ENCODE assay signal across 15 mouse cellular contexts in genomic region chr2:71303221-71303620, GRCm38 (mm10).
DNase-seq lines count a peak whose midpoint lies in the region; ATAC-seq and TF ChIP-seq lines count a peak whose summit lies in the region.
"Had no signal": no experiment of that assay in that cellular context is flagged by ENCODE, and none has a peak within 500 bp of the region (broad histone marks: within the 10 kb centered on the region; RNA-seq: fewer than 3 reads in every experiment).

No protein-coding gene starts in this region.

- no peak for ATAC-seq in heart, embryonic 11.5 days (replicated peaks; ENCODE audit: insufficient number of reproducible peaks, low FRiP score, low TSS enrichment)
- peak; percentile 88 for ATAC-seq in lung, embryonic 14.5 days (ENCODE audit: insufficient read depth)
- peak; percentile 60; the same call in 1 of the 2 replicates for ATAC-seq in kidney, embryonic 15.5 days (replicated peaks; ENCODE audit: low FRiP score)
- ATAC-seq: activated CD4-positive, CD25-positive, alpha-beta regulatory T cell, adult 4 months; midbrain, embryonic 16.5 days had no signal

- no peak for DNase-seq in heart, embryonic 10.5 days (ENCODE audit: low spot score)
- peak; percentile 90 for DNase-seq in lung, embryonic 14.5 days
- no peak for DNase-seq in lung, postnatal 14 days
- DNase-seq in brain, embryonic 14.5 days (ENCODE audit: low read depth) = peak; percentile 91
- no peak for DNase-seq in liver
- no peak for DNase-seq in adrenal gland, postnatal 4 days (ENCODE audit: low spot score in 2 of 2)
- DNase-seq: gastrocnemius, postnatal 14 days; layer of hippocampus, adult 9-11 months; liver, embryonic 13.5 days; thymus, postnatal 4 days had no signal

- H3K27ac ChIP-seq in heart, embryonic 11.5 days (ENCODE audit: low read depth, low read length) = 0 out of 2 replicates have a peak overlapping the region, but pooled peaks have one; percentile 8
- H3K27ac ChIP-seq in heart, embryonic 10.5 days = no peak overlapping the region
- peak overlapping the region; percentile 31; the same call in 1 of the 2 replicates for H3K27ac ChIP-seq in lung, embryonic 14.5 days (ENCODE audit: low read depth)
- H3K27ac ChIP-seq in kidney, embryonic 15.5 days = peak overlapping the region; percentile 51; the same call in 1 of the 2 replicates
- H3K27ac ChIP-seq: embryonic facial prominence, embryonic 15.5 days; liver, embryonic 13.5 days had no signal

- no peaks in the 10 kb centered on the region for H3K27me3 ChIP-seq in heart, embryonic 11.5 days (ENCODE audit: control insufficient read depth, insufficient read depth, low read length)
- H3K27me3 ChIP-seq in heart, embryonic 10.5 days (ENCODE audit: insufficient read depth, poor library complexity, severe bottlenecking) = no peaks in the 10 kb centered on the region
- H3K27me3 ChIP-seq in lung, embryonic 14.5 days (ENCODE audit: insufficient read depth, low read length) = no peaks in the 10 kb centered on the region
- no peaks in the 10 kb centered on the region for H3K27me3 ChIP-seq in kidney, embryonic 15.5 days
- H3K27me3 ChIP-seq: embryonic facial prominence, embryonic 15.5 days; liver, embryonic 13.5 days had no signal

- TF ChIP-seq CTCF in lung, embryonic 14.5 days (IDR thresholded peaks at IDR 0.05; ENCODE audit: low read depth) = no peak
- no peak for TF ChIP-seq CTCF in brain, embryonic 14.5 days (IDR thresholded peaks at IDR 0.05; ENCODE audit: borderline replicate concordance, extremely low read depth, insufficient read depth, insufficient read length)

- H3K4me1 ChIP-seq in heart, embryonic 11.5 days (ENCODE audit: control insufficient read depth, insufficient read depth, low read length) = peaks cover 8% of the 10 kb centered on the region; the same call in 1 of the 2 replicates
- H3K4me1 ChIP-seq in heart, embryonic 10.5 days = peaks cover 10% of the 10 kb centered on the region; the same call in 1 of the 2 replicates
- peaks cover 5% of the 10 kb centered on the region; the same call in 1 of the 2 replicates for H3K4me1 ChIP-seq in lung, embryonic 14.5 days (ENCODE audit: insufficient read depth)
- peaks cover 19% of the 10 kb centered on the region for H3K4me1 ChIP-seq in kidney, embryonic 15.5 days
- H3K4me1 ChIP-seq: embryonic facial prominence, embryonic 15.5 days had no signal

- H3K4me2 ChIP-seq in heart, embryonic 11.5 days = no peak overlapping the region
- no peak overlapping the region for H3K4me2 ChIP-seq in lung, embryonic 14.5 days
- no peak overlapping the region for H3K4me2 ChIP-seq in kidney, embryonic 15.5 days
- H3K4me2 ChIP-seq: embryonic facial prominence, embryonic 15.5 days; liver, embryonic 13.5 days had no signal

- no peaks in the 10 kb centered on the region; the same call in 1 of the 2 replicates for H3K36me3 ChIP-seq in heart, embryonic 11.5 days (ENCODE audit: control insufficient read depth, insufficient read depth, low read length)
- H3K36me3 ChIP-seq in heart, embryonic 10.5 days = peaks cover 28% of the 10 kb centered on the region
- H3K36me3 ChIP-seq in lung, embryonic 14.5 days (ENCODE audit: insufficient read depth) = peaks cover 2% of the 10 kb centered on the region; the same call in 1 of the 2 replicates
- peaks cover 12% of the 10 kb centered on the region for H3K36me3 ChIP-seq in kidney, embryonic 15.5 days

- no peak overlapping the region for H3K9ac ChIP-seq in heart, embryonic 11.5 days (ENCODE audit: low read depth, low read length)
- H3K9ac ChIP-seq in lung, embryonic 14.5 days = no peak overlapping the region
- H3K9ac ChIP-seq in kidney, embryonic 15.5 days = no peak overlapping the region
- H3K9ac ChIP-seq: embryonic facial prominence, embryonic 15.5 days; liver, embryonic 13.5 days had no signal

- no peak for TF ChIP-seq POLR2A in brain, embryonic 14.5 days (IDR thresholded peaks at IDR 0.05; ENCODE audit: borderline replicate concordance, extremely low read depth, insufficient read depth, insufficient read length, poor library complexity, severe bottlenecking)

- no peak overlapping the region for H3K4me3 ChIP-seq in heart, embryonic 11.5 days (ENCODE audit: low read depth, low read length)
- H3K4me3 ChIP-seq in heart, embryonic 10.5 days = no peak overlapping the region
- no peak overlapping the region for H3K4me3 ChIP-seq in lung, embryonic 14.5 days (ENCODE audit: low read depth, low read length)
- H3K4me3 ChIP-seq in kidney, embryonic 15.5 days (replicated peaks) = no peak overlapping the region
- H3K4me3 ChIP-seq: embryonic facial prominence, embryonic 15.5 days; liver, embryonic 13.5 days had no signal

- H3K9me3 ChIP-seq in heart, embryonic 11.5 days (replicated peaks; ENCODE audit: control insufficient read depth, low read length) = no peaks in the 10 kb centered on the region
- H3K9me3 ChIP-seq in heart, embryonic 10.5 days = no peaks in the 10 kb centered on the region
- H3K9me3 ChIP-seq in lung, embryonic 14.5 days (ENCODE audit: low read depth, low read length) = no peaks in the 10 kb centered on the region
- H3K9me3 ChIP-seq in kidney, embryonic 15.5 days (replicated peaks) = no peaks in the 10 kb centered on the region
- H3K9me3 ChIP-seq: embryonic facial prominence, embryonic 15.5 days; liver, embryonic 13.5 days had no signal

Comparison
In these comparisons a context has a peak if more than half of its experiments do, and no peak if none do; other contexts are left out.
1. DNase-seq: peak in lung, embryonic 14.5 days (single experiment) and brain, embryonic 14.5 days (single experiment); none in heart, embryonic 10.5 days (single experiment), lung, postnatal 14 days (single experiment), liver (single experiment) and adrenal gland, postnatal 4 days (0 of 2).